Mouse (Mus musculus): ENCODE measurements around the gene Myo1e.

Myo1e gene

DNA sequence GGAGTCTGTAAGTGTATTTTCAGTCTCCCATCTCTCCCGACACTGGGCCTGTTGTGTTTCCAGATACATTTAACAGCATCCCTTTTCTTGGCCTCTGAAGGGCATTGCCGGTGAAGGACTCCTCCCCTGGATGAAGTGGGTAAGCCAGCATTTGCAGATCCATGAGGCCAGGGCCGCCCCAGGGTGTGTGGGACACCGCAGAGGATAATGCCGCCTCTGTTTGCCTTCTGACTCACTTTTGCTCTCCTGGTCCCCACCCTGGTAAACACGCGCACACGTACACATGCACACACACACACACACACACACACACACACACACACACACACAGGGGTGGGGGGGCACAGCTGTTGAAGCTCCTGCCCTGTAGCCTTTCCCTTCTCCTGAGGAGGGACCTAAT lies 74.3 kb downstream of the Myo1e start:
- no peak for DNase-seq (ENCODE audit: extremely low spot score)

DNA sequence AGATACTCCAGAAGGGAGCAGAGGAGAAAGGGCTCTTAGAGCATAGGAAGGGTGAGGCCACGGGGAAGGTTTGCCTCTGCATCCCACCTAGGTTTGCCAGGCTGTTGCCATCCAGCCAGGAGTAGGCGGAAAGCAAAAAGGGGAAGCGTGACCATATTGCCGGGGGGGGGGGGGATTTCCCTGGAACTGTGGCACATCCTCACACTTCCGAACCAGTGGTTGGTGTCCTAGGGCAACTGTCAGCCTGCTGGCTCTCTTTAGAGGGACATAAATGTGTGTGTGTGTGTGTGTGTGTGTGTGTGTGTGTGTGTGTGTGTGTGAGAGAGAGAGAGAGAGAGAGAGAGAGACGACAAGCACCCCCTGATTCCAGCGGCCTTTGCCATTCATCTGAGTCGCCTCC lies 75.0 kb downstream of the Myo1e start:
- no peak for DNase-seq (ENCODE audit: extremely low spot score)

DNA sequence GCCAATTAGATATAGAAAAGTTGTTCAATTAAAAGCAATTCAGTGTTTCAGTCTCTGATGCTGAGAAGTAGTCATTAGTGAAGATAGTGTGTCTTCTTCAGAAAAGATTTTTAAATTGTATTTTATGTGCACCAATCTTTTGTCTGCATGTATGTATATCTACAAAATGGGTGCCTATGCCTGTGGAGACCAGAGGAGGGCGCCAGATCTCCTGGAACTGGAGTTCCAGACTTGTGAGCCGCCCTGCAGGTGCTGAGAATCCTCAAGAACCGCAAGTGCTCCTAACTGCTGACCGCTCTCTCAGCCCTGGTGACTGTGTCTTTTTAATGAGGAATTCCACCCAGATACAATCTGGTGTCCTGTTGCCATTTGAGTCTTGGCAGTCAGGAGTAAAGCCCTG lies 76.0 kb downstream of the Myo1e start:
- DNase-seq (ENCODE audit: extremely low spot score), result no peak

DNA sequence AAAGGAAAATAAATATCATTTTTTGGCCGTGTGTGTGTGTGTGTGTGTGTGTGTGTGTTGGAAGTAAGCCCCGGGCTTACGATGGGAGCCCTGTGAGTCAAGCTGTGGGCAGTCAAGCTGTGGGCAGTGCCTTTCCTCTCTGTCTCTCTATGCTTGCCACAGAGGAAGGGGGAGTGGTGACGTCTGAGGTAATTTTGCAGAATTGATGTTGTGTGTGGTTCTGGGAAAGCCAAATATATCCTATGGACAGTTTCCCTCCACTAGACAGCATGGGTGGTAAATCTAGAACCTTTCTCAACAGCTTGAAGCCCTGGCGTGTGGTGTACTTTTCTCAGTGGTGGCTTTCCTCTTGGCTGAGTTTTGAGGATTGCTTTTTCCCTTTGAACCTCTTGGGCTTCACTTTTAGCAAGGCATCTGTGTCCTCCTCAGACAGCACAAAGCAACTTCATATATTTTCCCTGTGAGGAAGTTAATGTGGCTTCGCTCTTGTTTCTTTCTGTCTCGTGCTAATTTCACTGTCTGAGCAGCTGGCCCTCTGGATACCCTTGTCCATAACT lies 77.5 kb downstream of the Myo1e start:
- DNase-seq (ENCODE audit: extremely low spot score), result no peak

DNA sequence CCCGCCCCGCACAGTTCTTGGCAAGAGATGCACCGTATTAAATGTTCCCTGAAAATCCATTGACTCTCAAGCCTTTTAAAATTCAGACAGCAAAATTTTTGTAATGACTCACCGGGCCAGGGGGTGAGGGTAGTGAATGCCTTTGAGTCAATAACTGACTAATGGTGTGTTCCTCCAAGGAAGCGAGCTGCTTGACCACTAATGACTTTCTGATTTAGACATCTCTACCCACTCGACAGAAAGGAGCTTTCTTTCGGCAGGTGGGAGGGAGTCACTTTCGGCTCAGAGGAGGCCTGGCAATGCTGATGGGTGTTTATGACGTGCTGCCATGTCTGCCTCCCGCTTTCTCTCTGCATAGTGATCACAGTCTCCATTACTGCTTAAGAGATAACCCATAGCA lies 83.6 kb downstream of the Myo1e start:
- DNase-seq (ENCODE audit: extremely low spot score), result no peak

DNA sequence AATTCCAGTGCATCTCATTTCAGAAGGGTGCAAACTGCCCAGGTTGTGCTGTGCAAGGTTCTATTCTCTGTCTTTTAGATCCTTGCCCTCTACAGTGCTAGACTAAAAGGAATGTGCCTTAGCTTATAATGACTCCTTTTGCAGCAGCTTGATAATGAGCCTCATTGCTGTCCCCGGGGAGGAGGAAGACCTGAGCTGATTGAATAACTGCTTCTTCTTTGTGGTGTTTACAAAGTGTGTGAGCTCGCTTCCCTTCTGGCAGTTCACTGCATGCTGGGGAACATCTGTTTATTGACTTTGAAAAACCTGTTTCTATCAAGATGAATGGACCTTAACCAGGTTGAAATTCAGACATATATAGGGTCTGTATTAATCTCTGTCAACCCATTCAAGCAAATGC lies 89.8 kb downstream of the Myo1e start:
- peak; percentile 22 for DNase-seq (ENCODE audit: extremely low spot score)

DNA sequence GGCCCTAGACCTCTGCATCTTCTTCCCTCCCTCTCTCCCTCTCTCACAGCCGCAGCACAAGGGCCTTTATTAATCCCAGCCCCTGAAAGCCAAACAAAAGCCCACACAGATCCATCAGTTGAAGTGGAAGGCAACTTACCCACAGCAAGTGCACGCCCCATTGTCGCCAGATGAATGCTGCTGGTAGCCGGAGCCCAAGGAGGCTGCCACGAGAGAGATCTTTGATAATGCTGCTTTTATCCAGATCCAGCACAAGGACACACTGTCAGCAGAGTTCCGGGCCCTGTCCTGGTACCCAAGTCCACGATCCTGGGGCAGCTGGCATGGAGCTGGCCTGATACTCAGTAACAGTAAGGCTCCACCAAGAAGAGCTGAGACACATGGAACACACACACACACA lies 91.1 kb downstream of the Myo1e start:
- peak; percentile 28 for DNase-seq (ENCODE audit: extremely low spot score)

DNA sequence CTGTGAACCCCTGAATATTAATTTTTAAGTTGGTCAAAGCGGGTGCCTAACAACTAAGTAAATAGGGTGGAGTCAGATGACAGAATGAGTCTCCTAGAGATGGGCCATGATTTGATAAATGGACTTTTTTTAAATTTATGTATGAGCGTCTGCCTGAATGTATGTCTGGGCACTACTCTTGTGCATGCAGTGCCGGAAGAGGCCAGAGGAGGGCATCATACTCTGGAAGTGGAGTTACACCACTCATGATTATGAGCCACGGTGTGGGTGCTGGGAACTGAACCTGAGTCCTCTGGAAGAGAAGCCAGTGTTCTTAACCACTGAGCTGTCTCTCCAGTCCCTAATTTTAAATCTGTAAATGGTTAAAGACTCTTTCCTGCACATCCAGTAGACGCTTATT lies 93.6 kb downstream of the Myo1e start:
- no peak for DNase-seq (ENCODE audit: extremely low spot score)

DNA sequence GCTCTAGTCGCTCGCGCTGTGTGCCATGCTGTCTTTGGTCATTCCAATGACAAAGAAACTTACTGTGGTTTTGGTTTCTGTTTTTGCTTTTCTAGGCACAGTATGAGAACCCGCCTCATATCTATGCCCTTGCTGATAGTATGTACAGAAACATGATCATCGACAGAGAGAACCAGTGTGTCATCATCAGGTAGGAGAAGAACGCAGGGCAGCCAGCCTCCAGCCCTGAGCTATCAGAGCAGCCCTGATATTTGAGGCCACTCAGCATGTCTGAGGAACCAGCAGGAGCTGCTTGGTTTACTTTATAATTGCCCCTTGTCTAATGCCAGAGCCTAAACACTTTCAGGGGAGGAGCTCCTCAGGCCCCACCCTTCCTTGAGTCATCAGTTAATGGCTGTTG lies 94.4 kb downstream of the Myo1e start:
- DNase-seq (ENCODE audit: extremely low spot score), result no peak

DNA sequence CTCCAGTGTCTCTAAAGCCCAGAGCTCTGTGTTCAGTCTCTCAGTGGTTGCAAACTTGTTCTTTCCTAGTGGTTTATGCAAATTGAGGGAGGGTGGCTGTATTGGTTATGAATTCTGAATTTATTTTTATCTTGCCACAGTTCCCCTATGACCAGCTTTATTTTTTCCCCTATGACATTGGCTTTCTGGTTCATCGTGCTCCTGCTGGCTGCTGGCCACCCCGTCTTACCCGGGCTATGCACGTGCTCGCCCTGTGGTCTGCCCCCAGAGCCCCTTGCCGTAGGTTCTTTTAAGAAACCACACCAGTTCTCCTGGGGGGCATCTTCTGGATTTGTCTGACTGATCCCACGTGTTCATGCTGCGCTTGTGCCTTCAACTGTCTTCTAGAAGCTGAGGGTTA lies 97.8 kb downstream of the Myo1e start:
- no peak for DNase-seq (ENCODE audit: extremely low spot score)

DNA sequence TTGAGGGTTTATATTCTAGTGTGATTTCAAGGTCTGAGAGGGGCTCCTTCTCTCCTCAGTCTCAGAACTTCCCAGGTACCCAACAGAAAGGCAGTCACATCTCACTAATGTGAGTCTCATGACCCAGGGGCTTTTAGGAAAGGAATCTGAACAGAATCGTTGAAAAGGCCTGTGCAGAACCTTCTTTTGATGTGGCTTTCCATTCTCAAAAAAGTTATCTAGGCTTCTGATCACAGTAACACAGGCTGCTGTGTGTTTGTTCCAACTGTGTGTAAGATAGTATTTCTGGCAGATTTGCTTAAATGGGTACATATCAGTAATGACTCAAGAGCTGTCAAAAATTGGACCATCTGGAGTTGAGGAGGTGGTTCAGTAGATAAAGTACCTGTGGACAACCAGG lies 102.9 kb downstream of the Myo1e start:
- DNase-seq (ENCODE audit: extremely low spot score), result no peak

DNA sequence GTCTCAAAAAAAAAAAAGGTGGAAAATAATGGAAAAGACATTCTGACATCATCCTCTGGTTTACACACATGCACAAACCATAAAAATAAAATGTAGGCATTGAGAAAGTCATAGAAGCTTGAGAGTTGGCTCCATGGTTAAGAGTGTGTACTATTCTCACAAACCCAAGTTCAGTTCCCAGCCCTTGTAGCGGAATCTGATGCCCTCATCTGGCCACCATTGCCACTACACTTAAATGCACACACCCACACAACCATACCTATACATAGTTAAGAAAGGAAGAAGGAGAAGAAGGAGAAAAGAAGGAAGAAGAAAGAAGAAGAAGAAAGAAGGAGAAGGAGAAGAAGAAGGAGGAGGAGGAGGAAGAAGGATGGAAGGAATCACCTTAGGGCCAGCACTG lies 106.9 kb downstream of the Myo1e start:
- no peak for DNase-seq (ENCODE audit: extremely low spot score)

DNA sequence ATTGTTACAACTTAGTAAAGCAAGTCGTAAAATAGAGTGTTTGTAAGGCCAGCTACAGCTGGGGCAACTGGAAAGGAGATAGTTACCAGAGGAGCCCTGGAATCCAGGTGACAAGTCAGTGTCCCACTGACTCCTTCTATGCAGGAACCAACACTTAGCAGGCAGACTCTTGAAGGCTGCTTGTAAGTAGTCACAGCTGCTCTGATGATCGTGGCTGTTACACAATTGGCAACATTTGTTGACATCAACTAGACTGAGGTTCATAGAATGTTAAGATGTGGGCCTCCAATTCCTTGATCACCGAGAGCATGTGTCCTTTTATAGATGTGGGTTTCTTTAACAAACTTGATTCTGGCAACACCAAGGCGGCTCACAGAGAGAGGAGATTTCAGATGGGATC lies 108.0 kb downstream of the Myo1e start:
- no peak for DNase-seq (ENCODE audit: extremely low spot score)

DNA sequence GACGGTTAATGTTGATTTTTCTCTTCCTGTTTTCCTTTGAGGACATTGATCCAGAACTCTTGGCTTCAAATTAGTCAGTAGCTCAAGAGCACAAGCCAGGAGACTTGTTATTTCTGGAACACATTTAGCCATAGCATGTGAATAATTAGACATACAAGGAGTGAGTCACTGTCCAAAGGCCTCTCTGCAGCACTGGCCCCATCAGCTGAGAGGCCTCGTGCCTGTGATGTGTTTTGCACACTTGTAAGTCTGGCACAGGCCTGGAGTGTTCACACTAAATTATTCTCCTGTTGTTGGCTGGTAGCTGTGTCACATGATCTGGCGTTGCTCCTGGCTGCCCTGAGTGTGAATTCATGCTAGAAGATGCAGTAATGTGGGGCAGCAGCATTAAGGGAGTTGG lies 111.5 kb downstream of the Myo1e start:
- DNase-seq (ENCODE audit: extremely low spot score), result no peak

DNA sequence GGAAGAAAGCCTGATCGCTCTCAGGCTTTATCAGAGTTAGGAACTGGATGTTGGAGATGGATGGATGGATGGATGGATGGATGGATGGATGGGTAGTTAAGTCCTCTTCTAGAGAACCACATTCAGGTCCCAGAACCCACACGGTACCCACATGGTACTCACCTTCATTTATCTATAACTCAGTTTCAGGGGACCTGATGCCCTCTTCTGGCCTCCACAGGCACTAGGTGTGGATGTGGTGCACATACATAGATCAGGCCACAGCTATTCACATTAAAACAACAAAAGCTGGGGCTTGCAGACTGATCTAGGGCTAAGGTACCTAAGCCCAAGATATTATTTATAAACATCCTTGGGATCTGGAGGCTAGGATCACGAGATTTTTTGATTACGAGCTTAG lies 117.2 kb downstream of the Myo1e start:
- DNase-seq (ENCODE audit: extremely low spot score), result no peak

DNA sequence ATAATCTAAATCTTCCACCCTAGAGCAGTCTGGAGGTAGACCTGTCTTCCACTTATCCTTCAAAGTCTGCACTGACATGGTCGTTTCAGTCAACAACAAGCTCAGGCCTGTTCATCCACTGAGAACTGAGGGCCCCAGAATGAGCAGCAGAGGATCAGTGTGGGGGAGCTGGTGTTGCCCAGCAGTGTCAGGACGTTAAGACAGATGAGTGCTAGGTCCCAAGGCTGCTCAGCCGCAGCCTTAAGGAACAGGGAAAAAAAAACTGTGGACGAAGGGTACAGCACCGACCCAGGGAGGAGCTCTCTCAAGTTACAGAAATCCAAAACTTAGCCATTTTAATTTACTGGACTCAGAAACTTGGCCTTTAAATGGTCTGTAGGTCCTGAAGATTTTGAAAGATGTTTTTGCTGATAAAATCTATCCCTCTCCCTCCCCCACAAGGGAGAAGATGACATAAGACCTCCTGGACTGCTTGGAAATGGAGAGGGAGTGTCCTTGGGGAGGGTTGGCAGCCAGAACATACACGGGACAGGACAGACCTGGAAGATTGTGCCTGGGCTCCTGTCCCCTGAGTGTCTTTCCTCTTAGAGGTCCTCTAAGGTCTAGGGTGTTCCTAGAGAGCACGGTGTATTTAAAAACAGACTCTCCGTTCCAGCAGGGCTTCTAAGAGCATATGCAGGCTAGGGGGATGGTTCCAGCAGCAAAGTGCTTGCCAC lies 118.9 kb downstream of the Myo1e start:
- no peak for DNase-seq (ENCODE audit: extremely low spot score)

DNA sequence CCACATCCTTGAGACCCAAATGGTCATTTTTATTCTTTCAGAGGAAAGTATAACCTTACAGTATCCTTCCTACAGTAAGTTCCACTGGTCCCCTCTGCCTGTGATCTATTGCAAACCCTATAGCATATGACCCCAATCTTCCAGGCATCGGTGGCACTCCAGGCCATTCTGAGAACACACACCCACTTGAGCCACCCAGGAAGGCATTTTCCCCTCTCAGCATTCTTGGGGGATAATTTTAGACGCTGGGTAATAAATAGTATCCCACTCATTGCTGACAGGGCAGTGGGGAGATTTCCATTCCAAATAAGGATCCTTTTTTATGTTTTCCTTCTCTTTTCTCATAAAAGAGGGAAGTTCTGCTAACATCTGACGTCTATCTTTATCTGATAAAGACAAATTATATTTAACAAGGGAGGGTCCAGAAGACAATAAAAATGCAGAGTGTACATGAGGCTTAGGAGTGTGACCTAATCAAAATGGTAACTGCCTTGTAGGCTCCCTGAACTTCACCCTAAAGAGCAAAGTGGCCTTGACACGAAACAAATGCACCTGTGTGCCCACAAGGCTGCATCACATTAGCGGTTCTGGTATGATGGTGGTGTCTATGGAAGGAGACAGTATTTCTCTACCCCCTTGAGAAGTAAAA lies 121.2 kb downstream of the Myo1e start:
- DNase-seq (ENCODE audit: extremely low spot score), result no peak

DNA sequence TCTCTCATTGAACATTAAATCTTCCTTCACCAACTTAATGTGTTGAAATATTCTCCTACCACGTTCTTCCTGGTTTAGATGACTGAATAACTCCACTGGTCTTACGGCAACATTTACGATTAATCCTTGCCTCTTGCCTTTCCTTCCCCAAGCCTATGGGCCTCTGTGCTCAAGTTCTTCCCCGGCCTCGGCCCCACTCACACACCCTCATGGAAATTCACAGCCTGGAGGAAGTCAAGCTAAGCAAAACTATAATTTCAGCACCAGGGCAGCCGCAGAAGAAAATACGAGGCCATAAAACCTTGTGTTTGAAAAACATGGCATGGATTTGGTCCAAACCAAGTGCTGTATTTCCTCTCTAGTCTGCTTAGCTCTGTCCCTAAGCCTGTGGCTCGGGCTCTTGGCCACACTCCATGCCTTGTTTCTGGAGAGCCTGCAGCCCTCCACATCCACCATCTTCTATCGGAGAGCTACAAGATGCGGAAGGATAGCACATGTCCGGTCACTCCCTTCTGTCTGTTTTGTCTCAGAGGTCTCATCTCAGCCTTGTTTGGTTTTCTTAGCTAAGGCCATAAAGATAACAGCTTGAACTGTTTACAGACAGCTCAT lies 124.7 kb downstream of the Myo1e start:
- no peak for DNase-seq (ENCODE audit: extremely low spot score)

DNA sequence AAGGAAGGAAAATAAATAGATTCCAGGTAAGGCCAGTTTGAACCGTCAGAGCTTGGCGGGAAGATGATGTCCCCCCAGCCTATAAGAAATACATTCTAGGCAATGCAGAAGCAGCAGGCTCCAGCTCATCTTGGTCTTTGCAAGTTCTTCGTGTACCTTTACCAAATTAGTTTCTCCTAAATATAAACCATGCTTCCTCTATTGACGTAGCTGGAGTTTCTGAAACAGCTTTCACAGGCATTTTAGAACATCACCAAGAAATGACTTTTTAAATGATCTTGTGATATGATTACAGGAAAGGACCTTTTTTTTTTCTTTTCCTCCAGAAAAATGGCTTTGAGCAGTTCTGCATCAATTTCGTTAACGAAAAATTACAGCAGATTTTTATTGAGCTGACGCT lies 131.2 kb downstream of the Myo1e start:
- DNase-seq (ENCODE audit: extremely low spot score), result no peak

DNA sequence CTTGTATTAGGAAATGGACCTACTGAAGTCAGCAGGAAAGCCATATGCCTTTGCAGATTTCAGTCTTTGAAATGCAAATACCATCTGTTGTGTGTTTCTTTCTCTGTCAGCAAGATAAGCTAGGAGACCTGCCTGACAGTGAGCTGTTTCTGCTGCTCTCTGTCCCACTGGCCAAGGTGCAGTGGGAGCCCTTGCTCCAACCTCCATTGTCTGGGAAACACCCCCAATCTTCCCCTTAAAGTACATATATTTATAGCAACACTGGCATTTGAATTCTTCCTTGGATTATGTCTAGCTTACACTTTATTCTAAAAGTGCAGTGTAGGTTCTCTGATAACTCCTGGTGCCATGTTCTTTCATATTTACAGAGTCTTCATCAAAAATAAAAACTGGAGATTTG lies 131.7 kb downstream of the Myo1e start:
- no peak for DNase-seq (ENCODE audit: extremely low spot score)

DNA sequence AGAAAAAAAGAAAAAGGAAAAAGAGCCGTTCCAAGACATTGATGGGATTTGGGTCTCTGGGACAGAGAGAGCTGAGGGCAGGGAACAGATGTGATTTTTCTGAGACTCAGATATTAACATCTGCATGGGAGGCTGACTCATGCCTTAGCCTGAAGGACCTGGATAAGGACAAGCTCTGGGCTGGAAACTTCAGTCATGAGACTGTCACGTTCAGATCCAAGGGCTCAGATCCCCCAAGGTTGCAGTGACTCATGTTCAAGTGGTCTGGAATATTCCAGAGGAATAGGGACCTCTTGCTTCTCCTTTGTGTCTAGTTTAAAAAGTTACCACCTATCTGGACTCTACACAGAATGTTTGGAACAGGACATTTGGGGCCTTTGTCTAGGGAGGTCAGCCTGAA lies 142.1 kb downstream of the Myo1e start:
- DNase-seq (ENCODE audit: extremely low spot score), result no peak

DNA sequence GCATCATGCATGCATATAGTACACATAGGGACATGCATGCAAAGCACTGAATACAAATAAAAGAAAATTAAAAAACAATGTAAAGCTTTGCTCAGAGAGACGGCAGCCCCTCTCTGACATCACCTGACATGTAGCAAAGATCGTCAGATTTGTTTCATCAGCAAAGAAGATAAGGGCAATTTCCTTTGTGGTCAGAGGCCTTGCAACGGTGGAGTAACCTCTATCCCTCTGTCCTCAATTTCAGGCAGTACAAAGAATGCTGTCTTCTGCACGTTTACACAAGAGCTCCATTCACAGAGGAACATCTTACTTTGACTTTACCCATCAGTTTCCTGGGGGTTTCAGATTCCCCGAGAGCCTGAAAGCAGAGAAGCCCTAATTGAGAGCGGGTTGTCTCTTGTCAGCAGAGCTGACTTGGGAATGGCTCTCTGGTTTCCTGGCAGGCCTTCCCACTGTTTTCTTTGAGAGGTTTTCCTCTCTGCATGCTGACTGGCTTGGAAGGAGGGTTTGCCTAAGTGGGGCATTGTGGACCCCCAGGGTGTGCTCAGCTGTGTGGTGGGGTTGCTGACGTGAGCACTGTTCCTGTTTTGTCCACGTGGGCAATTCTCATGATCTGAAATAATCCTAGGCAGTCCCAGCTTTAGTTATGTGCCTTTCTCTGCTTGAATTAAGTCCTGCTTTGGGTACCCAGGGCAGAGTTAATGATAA lies 144.6 kb downstream of the Myo1e start:
- peak; percentile 20 for DNase-seq (ENCODE audit: extremely low spot score)

DNA sequence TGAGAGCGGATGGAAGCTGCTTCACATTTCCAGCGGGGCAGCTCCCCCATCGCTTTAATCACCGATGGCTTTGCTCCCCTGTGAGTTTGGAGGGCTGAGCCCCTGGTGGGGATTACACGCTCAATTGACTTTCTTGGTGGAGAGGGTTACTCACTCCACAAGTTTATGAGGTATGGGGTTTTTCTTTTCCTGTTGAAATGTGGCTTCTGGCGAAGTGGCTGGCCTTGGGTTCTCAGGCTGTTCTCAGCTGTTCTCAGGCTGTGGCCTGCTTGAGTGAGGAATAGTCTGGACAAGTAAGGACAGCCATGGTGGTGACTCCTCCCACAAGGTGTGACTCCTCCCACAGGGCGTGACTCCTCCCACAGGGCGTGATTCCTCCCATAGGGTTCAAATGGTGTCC lies 149.1 kb downstream of the Myo1e start:
- no peak for DNase-seq (ENCODE audit: extremely low spot score)
